Comparison of ENCODE assay signal across 8 mouse cellular contexts in the genomic region with DNA sequence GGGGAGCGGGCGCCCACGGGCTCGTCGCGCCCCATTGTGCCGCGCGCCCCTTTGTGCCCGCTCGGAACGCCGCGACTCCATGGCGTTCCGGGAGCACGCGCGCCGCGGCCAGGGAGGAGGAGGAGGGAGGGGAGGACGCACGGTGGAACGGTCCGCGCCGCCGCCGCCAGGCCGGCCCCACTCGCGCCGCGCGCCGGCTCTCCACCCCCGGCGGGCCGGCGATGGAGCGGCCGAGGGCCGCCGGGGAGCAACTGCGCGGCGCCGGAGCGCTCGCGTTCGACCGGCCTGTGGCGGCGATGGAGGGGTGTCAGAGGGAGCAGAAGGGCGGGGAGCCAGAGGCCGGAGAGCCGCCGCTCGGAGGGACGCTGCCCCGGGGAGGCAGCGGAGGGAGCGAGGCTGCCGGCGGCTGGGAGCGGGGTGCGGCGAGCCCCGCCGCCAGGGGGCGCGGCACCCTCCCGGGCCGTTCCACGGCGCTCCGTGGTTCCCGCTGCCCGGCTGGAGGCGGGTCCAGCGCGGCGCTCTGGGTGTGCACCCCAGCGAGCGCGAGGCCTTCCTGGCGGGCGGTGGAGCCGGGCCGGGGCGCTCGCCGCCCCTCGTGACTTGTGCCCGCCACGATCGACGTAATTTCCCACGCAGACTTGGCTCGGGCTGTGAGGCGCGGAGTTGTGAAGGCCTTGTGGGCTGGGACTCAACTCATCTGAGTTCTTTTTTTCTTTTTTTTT. TPM values are rescaled to one million over a fixed set of nuclear protein-coding genes. Genes with fewer than 3 reads are reported as not detected.
DNase-seq lines count a peak whose midpoint lies in the region; ATAC-seq and TF ChIP-seq lines count a peak whose summit lies in the region.

No protein-coding gene starts in this region.

- H3K4me1 ChIP-seq in embryonic facial prominence, embryonic 12.5 days, result peaks cover 32% of the 10 kb centered on the region
- H3K4me1 ChIP-seq in heart, adult 2 months (ENCODE audit: control insufficient read depth, insufficient read depth, low read length), result peaks cover 5% of the 10 kb centered on the region
- peaks cover 35% of the 10 kb centered on the region for H3K4me1 ChIP-seq in limb, embryonic 15.5 days
- peaks cover 11% of the 10 kb centered on the region; the same call in 1 of the 2 replicates for H3K4me1 ChIP-seq in midbrain, postnatal 0 days (ENCODE audit: insufficient read depth, low read length)

- peak; percentile 86 for ATAC-seq in embryonic facial prominence, embryonic 12.5 days (ENCODE audit: insufficient number of reproducible peaks, insufficient read depth, low FRiP score, low TSS enrichment)
- peak; percentile 83 for ATAC-seq in limb, embryonic 15.5 days (ENCODE audit: insufficient number of reproducible peaks, low FRiP score, low TSS enrichment, low read depth)
- ATAC-seq in midbrain, postnatal 0 days (ENCODE audit: low FRiP score), result peak; percentile 85

- TF ChIP-seq CTCF in heart, adult 2 months (IDR thresholded peaks at IDR 0.05), result peak; percentile 95
- TF ChIP-seq CTCF in midbrain, postnatal 0 days (IDR thresholded peaks at IDR 0.05), result peak; percentile 41; the same call in 1 of the 2 replicates

- no peaks in the 10 kb centered on the region for H3K36me3 ChIP-seq in embryonic facial prominence, embryonic 12.5 days
- H3K36me3 ChIP-seq in heart, adult 2 months (ENCODE audit: control insufficient read depth, insufficient read depth, low read length), result no peaks in the 10 kb centered on the region
- no peaks in the 10 kb centered on the region for H3K36me3 ChIP-seq in limb, embryonic 15.5 days
- no peaks in the 10 kb centered on the region for H3K36me3 ChIP-seq in midbrain, postnatal 0 days (ENCODE audit: insufficient read depth, low read length)

- under 1% methylated on average over 102 of the region's 103 CpGs for whole genome bisulfite sequencing in embryonic facial prominence, embryonic 12.5 days
- under 1% methylated on average over 92 of the region's 103 CpGs for WGBS in heart, adult 2 months
- WGBS in limb, embryonic 15.5 days, result under 1% methylated on average over 89 of the region's 103 CpGs
- under 1% methylated on average over 29 of the region's 103 CpGs for WGBS in midbrain, postnatal 0 days

- peak; percentile 63 for TF ChIP-seq POLR2A in heart, adult 2 months (IDR thresholded peaks at IDR 0.05; ENCODE audit: insufficient read depth, low read depth, low read length)

- H3K27me3 ChIP-seq in embryonic facial prominence, embryonic 12.5 days, result no peaks in the 10 kb centered on the region
- no peaks in the 10 kb centered on the region for H3K27me3 ChIP-seq in heart, adult 2 months (ENCODE audit: control insufficient read depth, insufficient read depth, low read length)
- no peaks in the 10 kb centered on the region for H3K27me3 ChIP-seq in limb, embryonic 15.5 days
- H3K27me3 ChIP-seq in midbrain, postnatal 0 days (ENCODE audit: insufficient read depth, low read length), result no peaks in the 10 kb centered on the region

- intact Hi-C loops in heart, adult 2 months (cut with DNase I), result loop anchor here (1.0 to 10.0 kb wide), 2 partner anchors 61 to 255 kb away; partner anchors contain the start of genes 1700021F05Rik and Pdss2

- H3K9ac ChIP-seq in embryonic facial prominence, embryonic 12.5 days, result peak overlapping the region; percentile 96
- H3K9ac ChIP-seq in heart, adult 2 months (ENCODE audit: low read depth, low read length), result peak overlapping the region; percentile 89
- H3K9ac ChIP-seq in limb, embryonic 15.5 days, result peak overlapping the region; percentile 90
- H3K9ac ChIP-seq in midbrain, postnatal 0 days (replicated peaks; ENCODE audit: low read length, poor library complexity, severe bottlenecking), result peak overlapping the region; percentile 94

- TF ChIP-seq EP300 in heart, adult 2 months (IDR thresholded peaks at IDR 0.05; ENCODE audit: insufficient read depth, low read depth, low read length), result no peak

- H3K4me2 ChIP-seq in embryonic facial prominence, embryonic 12.5 days (replicated peaks), result peak overlapping the region; percentile 88
- peak overlapping the region; percentile 87 for H3K4me2 ChIP-seq in limb, embryonic 15.5 days
- H3K4me2 ChIP-seq in midbrain, postnatal 0 days (ENCODE audit: low read depth, low read length, poor library complexity, severe bottlenecking), result peak overlapping the region; percentile 99

- DNase-seq in 3134 (ENCODE audit: extremely low read depth, insufficient read length, low spot score), result peak; percentile 91
- DNase-seq in adrenal gland, postnatal 36 days, result peak; percentile 93 to 96
- peak; percentile 93 to 94 for DNase-seq in heart, adult 2 months
- peak; percentile 84 for DNase-seq in kidney, adult 8-10 months
- peak; percentile 75 for DNase-seq in midbrain, postnatal 0 days (ENCODE audit: low spot score)
- peak; percentile 90 for DNase-seq in spleen, postnatal 10 days (ENCODE audit: low spot score in 2 of 2)

- peak overlapping the region; percentile 99 for H3K27ac ChIP-seq in embryonic facial prominence, embryonic 12.5 days
- H3K27ac ChIP-seq in heart, adult 2 months, result peak overlapping the region; percentile 93
- peak overlapping the region; percentile 98 for H3K27ac ChIP-seq in limb, embryonic 15.5 days
- peak overlapping the region; percentile 91 for H3K27ac ChIP-seq in midbrain, postnatal 0 days (ENCODE audit: low read depth, low read length)

- H3K4me3 ChIP-seq in embryonic facial prominence, embryonic 12.5 days, result peak overlapping the region; percentile 77
- peak overlapping the region; percentile 64 for H3K4me3 ChIP-seq in heart, adult 2 months
- H3K4me3 ChIP-seq in limb, embryonic 15.5 days, result peak overlapping the region; percentile 88
- H3K4me3 ChIP-seq in midbrain, postnatal 0 days (ENCODE audit: low read depth, low read length), result peak overlapping the region; percentile 91

- H3K9me3 ChIP-seq in embryonic facial prominence, embryonic 12.5 days, result no peaks in the 10 kb centered on the region
- no peaks in the 10 kb centered on the region for H3K9me3 ChIP-seq in limb, embryonic 15.5 days
- H3K9me3 ChIP-seq in midbrain, postnatal 0 days (ENCODE audit: low read length), result no peaks in the 10 kb centered on the region

- H3K79me2 ChIP-seq in heart, adult 2 months (replicated peaks; ENCODE audit: control insufficient read depth, insufficient read depth, low read length), result no peaks in the 10 kb centered on the region

RNA-seq across cellular contexts. Expression of gene Bend3, which starts 1.0 kb away (rescaled TPM):
- 1 to 10 TPM; 6.1 to 6.2 TPM for total RNA-seq in adrenal gland, postnatal 36 days (2021)
- polyA plus RNA-seq in embryonic facial prominence, embryonic 12.5 days (2016; fragmentation: Nextera tagmentation; extraction: Ambion mirVana), result 6.4 and 6.6 TPM in 2 replicates
- 1 to 10 TPM; 5.2 to 7.4 TPM for total RNA-seq in heart, adult 2 months (2021)
- polyA plus RNA-seq in heart, adult 2 months (2012; rRNA removed), result 2.9 and 4.5 TPM in 2 replicates
- 3.1 and 3.8 TPM in 2 replicates for polyA plus RNA-seq in limb, embryonic 15.5 days (2015; fragmentation: Nextera tagmentation; extraction: Ambion mirVana)
- total RNA-seq in midbrain, postnatal 0 days (2014; rRNA removed), result 10.1 and 10.8 TPM in 2 replicates
- polyA plus RNA-seq in midbrain, postnatal 0 days (2015; fragmentation: Nextera tagmentation; extraction: Ambion mirVana), result 2.0 and 3.0 TPM in 2 replicates

RNA-seq across cellular contexts. Expression of gene Gm9803, which starts 44.3 kb away (rescaled TPM):
- total RNA-seq in adrenal gland, postnatal 36 days (2021), result 10 to 100 TPM in 1 of 2 experiments, not detected in 1; 12.0 TPM
- 10.2 and 14.4 TPM in 2 replicates for polyA plus RNA-seq in embryonic facial prominence, embryonic 12.5 days (2016; fragmentation: Nextera tagmentation; extraction: Ambion mirVana)
- total RNA-seq in heart, adult 2 months (2021), result 10 to 100 TPM in 1 of 2 experiments, 1 to 10 TPM in 1; 7.9 to 18.6 TPM
- 77.3 and 95.5 TPM in 2 replicates for polyA plus RNA-seq in heart, adult 2 months (2012; rRNA removed)
- polyA plus RNA-seq in limb, embryonic 15.5 days (2015; fragmentation: Nextera tagmentation; extraction: Ambion mirVana), result 5.7 and 13.2 TPM in 2 replicates
- total RNA-seq in midbrain, postnatal 0 days (2014; rRNA removed), result 37.0 and 49.6 TPM in 2 replicates
- polyA plus RNA-seq in midbrain, postnatal 0 days (2015; fragmentation: Nextera tagmentation; extraction: Ambion mirVana), result 20.8 and 21.9 TPM in 2 replicates

Comparison
In these comparisons a context has a peak if more than half of its experiments do, and no peak if none do; other contexts are left out.
1. Peak in every context shown above with its lines: DNase-seq, ATAC-seq, H3K4me3 ChIP-seq and H3K27ac ChIP-seq.